Mouse (Mus musculus) cerebellum, adult 2 months (tissue): ENCODE measurements around the gene Id3.

Experiments
- CTCF ChIP-seq: fragments of 200-500 bp; IDR thresholded peaks from 2 replicates; pipeline ENCODE4 v1.5.1; 2011; ENCODE audit warnings: low read depth, mild to moderate bottlenecking, control low read depth, low read length, moderate library complexity, borderline replicate concordance; ENCODE audit not compliant: insufficient read depth
- POLR2A ChIP-seq: fragments of 200-500 bp; IDR thresholded peaks from 2 replicates; pipeline ENCODE4 v1.6.1; 2011; ENCODE audit warnings: low read length, control low read depth, borderline replicate concordance; ENCODE audit not compliant: insufficient read depth

GRCm38 (mm10) chr4:136148342-136149044 is 5.2 kb downstream of the Id3 start:
- TF ChIP-seq POLR2A (no peak), CTCF (no peak)
